Mouse (Mus musculus) liver, embryonic 14.5 days (tissue): ENCODE data around the gene Cdk1. TPM values are rescaled to one million over a fixed set of nuclear protein-coding genes. Genes with fewer than 3 reads are reported as not detected.
"Not testable (repeated sequence)": the region's sequence is repeated elsewhere in the genome, so short reads cannot be mapped to it uniquely, and the experiment has no call there.

Experiments used
- ATAC-seq: fragments of 200-750 bp; cut with Nextera tagmentation; 2 replicates; pipeline ENCODE4 v1.8.0; 2017; ENCODE audit warnings: moderate number of reproducible peaks, mild to moderate bottlenecking, moderate library complexity; ENCODE audit not compliant: insufficient read depth
- DNase-seq, 3 experiments: peaks; one replicate each; pipeline ENCODE4 v3.0.0-alpha.2; 2012 to 2013; ENCODE audit warnings: low read depth in 3 of 3, low spot score in 3 of 3
- H3K27ac ChIP-seq: fragments of 300-500 bp; sonication (generic); 2 replicates; pipeline ENCODE4 v1.5.1; 2014; ENCODE audit warnings: moderate library complexity, mild to moderate bottlenecking, control low read depth, inconsistent platforms
- H3K27me3 ChIP-seq: fragments of 300-500 bp; sonication (generic); 2 replicates; pipeline ENCODE4 v1.6.1; 2014; ENCODE audit warnings: mild to moderate bottlenecking, low read length, moderate library complexity; ENCODE audit not compliant: control insufficient read depth, insufficient read depth
- H3K36me3 ChIP-seq: fragments of 300-500 bp; sonication (generic); replicated peaks from 2 replicates; pipeline ENCODE4 v1.6.1; 2014; ENCODE audit warnings: low read depth; ENCODE audit not compliant: control insufficient read depth, insufficient read depth
- H3K4me1 ChIP-seq, 2 experiments: fragments of 200-500 bp in 1 of 2; fragments of 300-500 bp in 1 of 2; sonication (generic) in 1 of 2; replicated peaks; 2 replicates each; pipeline ENCODE4 v1.6.1; 2012 to 2014; ENCODE audit warnings: antibody characterized with exemption in 1 of 2, inconsistent platforms in 1 of 2, low read length in 1 of 2; ENCODE audit not compliant: control insufficient read depth in 2 of 2, insufficient read depth in 2 of 2
- H3K4me2 ChIP-seq: fragments of 300-500 bp; sonication (generic); 2 replicates; pipeline ENCODE4 v1.6.1; 2014; ENCODE audit warnings: low read depth, mild to moderate bottlenecking, control low read depth, moderate library complexity
- H3K4me3 ChIP-seq, 2 experiments: fragments of 200-500 bp in 1 of 2; fragments of 300-500 bp in 1 of 2; sonication (generic) in 1 of 2; 2 replicates each; pipeline ENCODE4 v1.5.1; 2012 to 2014; ENCODE audit warnings: low read depth in 2 of 2, low read length in 2 of 2, mild to moderate bottlenecking in 2 of 2, control low read depth in 1 of 2, inconsistent platforms in 1 of 2, moderate library complexity in 1 of 2; ENCODE audit not compliant: insufficient read depth in 1 of 2
- H3K9ac ChIP-seq: fragments of 300-500 bp; sonication (generic); replicated peaks from 2 replicates; pipeline ENCODE4 v1.6.1; 2014; ENCODE audit warnings: mild to moderate bottlenecking, control low read depth, moderate library complexity
- H3K9me3 ChIP-seq: fragments of 300-500 bp; sonication (generic); 2 replicates; pipeline ENCODE4 v1.6.1; 2016; ENCODE audit warnings: low read length, mixed read lengths; ENCODE audit not compliant: control insufficient read depth
- CTCF ChIP-seq: IDR thresholded peaks from 2 replicates; pipeline ENCODE4 v1.5.1; 2016; ENCODE audit warnings: antibody characterized with exemption, low read depth, control low read depth
- EP300 ChIP-seq: IDR thresholded peaks from 2 replicates; pipeline ENCODE4 v1.6.1; 2016; ENCODE audit warnings: antibody characterized with exemption, low read depth
- WGBS: fragments of 180-500 bp; shearing (Covaris S2); extraction: QIAGEN DNeasy Blood & Tissue Kit; methylation state at CpG from one replicate; pipeline ENCODE4 v1.1.7; 2014; ENCODE audit not compliant: insufficient replicate concordance; 5-methylcytosine and 5-hydroxymethylcytosine counted together
- polyA plus RNA-seq, 2 experiments: library from polyadenylated mRNA; depleted of rRNA in 1 of 2; stranded (reverse) in 1 of 2; unstranded in 1 of 2; fragments of >200 nt; fragmentation: Nextera tagmentation in 1 of 2; extraction: Ambion mirVana in 1 of 2; gene quantifications; 2 replicates each; pipeline versions ENCODE4 v1.2.1 to v1.2.3; 2012 to 2014

Cdk1 gene
- polyA plus RNA-seq, 2 experiments = 273 to 353 TPM

DNA sequence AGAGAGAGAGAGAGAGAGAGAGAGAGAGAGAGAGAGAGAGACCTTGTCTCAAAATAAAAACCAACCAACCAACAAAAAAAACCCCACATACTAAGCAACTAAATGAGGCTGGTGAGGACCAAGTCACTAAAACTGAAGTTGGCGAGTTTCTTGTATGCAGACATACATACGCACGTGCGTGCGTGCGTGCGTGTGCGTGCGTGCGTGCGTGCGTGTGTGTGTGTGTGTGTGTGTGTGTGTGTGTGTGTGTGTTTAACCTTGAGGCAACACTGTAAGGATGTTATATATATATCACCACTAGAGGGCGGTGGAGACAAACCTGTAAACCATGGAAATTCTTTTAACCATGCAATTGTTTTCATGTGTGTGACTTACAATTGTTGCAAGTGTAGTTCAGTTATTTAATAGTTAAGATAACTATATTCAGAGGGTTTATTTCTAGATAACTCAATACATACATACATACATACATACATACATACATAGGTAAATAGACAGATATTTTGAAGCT, 14.2 kb upstream of the Cdk1 start:
- no peak overlapping the region for H3K27ac ChIP-seq
- H3K4me3 ChIP-seq = no peak overlapping the region
- H3K36me3 ChIP-seq = no peaks in the 10 kb centered on the region
- TF ChIP-seq CTCF (peak; percentile 70), EP300 (no peak)
- H3K9me3 ChIP-seq = no peaks in the 10 kb centered on the region
- no peaks in the 10 kb centered on the region for H3K27me3 ChIP-seq
- 72% methylated on average over 13 of the region's 13 CpGs for WGBS
- no peak overlapping the region for H3K4me2 ChIP-seq
- no peak overlapping the region for H3K9ac ChIP-seq
- ATAC-seq = no peak
- no peaks in the 10 kb centered on the region for H3K4me1 ChIP-seq
- DNase-seq = no peak

GRCm38 (mm10) chr10:69366208-69366607, 13.5 kb upstream of the Cdk1 start:
- no peak overlapping the region for H3K4me3 ChIP-seq
- H3K9ac ChIP-seq = no peak overlapping the region
- no peaks in the 10 kb centered on the region for H3K27me3 ChIP-seq
- ATAC-seq (no peak), DNase-seq (no peak)
- no peak overlapping the region for H3K4me2 ChIP-seq
- WGBS = 70% methylated on average over 11 of the region's 11 CpGs
- no peak for TF ChIP-seq CTCF
- TF ChIP-seq EP300 = no peak
- no peak overlapping the region for H3K27ac ChIP-seq
- no peaks in the 10 kb centered on the region for H3K9me3 ChIP-seq
- H3K4me1 ChIP-seq = no peaks in the 10 kb centered on the region
- no peaks in the 10 kb centered on the region for H3K36me3 ChIP-seq

DNA sequence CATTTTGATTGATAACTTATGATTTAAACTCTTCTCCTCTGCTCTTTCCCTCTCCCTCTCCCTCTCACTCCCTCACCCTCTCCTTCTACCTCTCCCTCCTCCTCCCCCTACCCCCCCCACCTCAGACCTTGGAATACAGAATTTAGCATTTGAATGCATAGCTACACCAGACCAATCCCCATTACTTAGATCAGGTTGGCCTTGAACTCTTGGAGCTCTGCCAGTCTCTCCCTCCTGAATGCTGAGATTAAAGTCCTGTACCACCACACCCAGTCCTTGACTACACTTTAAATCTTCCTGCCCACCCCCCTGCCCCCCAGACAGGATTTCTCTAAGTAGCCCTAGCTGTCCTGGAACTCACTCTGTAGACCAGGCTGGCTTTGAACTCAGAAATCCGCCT, 6.9 kb upstream of the Cdk1 start:
- TF ChIP-seq EP300 (no peak), CTCF (no peak)
- ATAC-seq (no peak), DNase-seq (no peak)
- Histone ChIP-seq H3K4me3 (no peak overlapping the region), H3K9ac (no peak overlapping the region), H3K4me1 (no peaks in the 10 kb centered on the region), H3K36me3 (no peaks in the 10 kb centered on the region), H3K9me3 (no peaks in the 10 kb centered on the region), H3K4me2 (no peak overlapping the region), H3K27ac (no peak overlapping the region), H3K27me3 (no peaks in the 10 kb centered on the region)
- 56% methylated on average over 1 of the region's 1 CpGs for WGBS

- H3K4me2 ChIP-seq = peak overlapping the region; percentile 58
- peak overlapping the region; percentile 71 for H3K27ac ChIP-seq
- not testable (repeated sequence) for DNase-seq, H3K27me3 ChIP-seq, H3K9me3 ChIP-seq
- H3K4me1 ChIP-seq = peaks cover 10 to 29% of the 10 kb centered on the region in 2 experiments; a peak in 3 of 4 replicates
- H3K4me3 ChIP-seq = peak overlapping the region; percentile 44 to 93
- H3K36me3 ChIP-seq = peaks cover 33% of the 10 kb centered on the region
- WGBS = 9% methylated on average over 5 of the region's 5 CpGs
- peak; percentile 66 for ATAC-seq
- peak overlapping the region; percentile 60 for H3K9ac ChIP-seq
Observed at GRCm38 (mm10) chr10:69353086-69353479, 345 bp upstream of the Cdk1 start.

- Histone ChIP-seq H3K9ac (peak overlapping the region; percentile 99), H3K9me3 (no peaks in the 10 kb centered on the region), H3K27me3 (no peaks in the 10 kb centered on the region), H3K4me3 (peak overlapping the region; percentile 91 to 93), H3K36me3 (peaks cover 45% of the 10 kb centered on the region), H3K4me2 (peak overlapping the region; percentile 83), H3K4me1 (peaks cover 10 to 29% of the 10 kb centered on the region in 2 experiments; a peak in 3 of 4 replicates), H3K27ac (peak overlapping the region; percentile 27)
- WGBS = under 1% methylated on average over 11 of the region's 11 CpGs
- ATAC-seq (no peak), DNase-seq (no peak)
- TF ChIP-seq EP300 = no peak
- TF ChIP-seq CTCF = no peak
Observed at GRCm38 (mm10) chr10:69351842-69352211, 911 bp downstream of the Cdk1 start.
